Mouse (Mus musculus): ENCODE measurements around the gene Fam13c. TPM values are rescaled to one million over a fixed set of nuclear protein-coding genes. Genes with fewer than 3 reads are reported as not detected.

Fam13c gene
- total and polyA plus RNA-seq, 3 experiments: 0.16 TPM; not detected in 2

DNA sequence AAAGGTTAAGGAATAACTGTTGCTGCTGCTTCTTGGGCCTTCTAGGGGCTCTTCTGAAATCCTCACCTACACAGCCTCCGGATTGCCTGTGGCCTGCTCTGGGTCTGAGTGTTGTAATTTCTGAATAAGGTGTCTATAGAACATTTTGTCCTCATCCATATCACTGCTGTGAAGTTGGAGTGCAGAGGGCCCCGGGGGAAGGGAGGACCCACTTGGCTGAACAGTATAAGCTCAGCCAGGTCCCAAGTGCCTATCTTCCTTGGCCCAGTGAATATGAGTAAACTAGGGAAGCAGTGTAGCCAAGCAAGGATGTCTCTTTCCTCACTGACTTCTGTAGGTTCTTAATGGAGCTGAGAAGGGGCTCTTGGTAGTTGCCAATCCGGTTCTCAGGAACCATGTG lies 112.2 kb downstream of the Fam13c start:
- Histone ChIP-seq H3K4me1 (ENCODE audit: insufficient read depth, low read depth, low read length) (no peaks in the 10 kb centered on the region), H3K4me3 (ENCODE audit: low read depth, low read length) (no peak overlapping the region), H3K36me3 (replicated peaks) (no peaks in the 10 kb centered on the region), H3K9me3 (replicated peaks) (peaks cover 41% of the 10 kb centered on the region), H3K27me3 (ENCODE audit: insufficient read depth, low read length) (no peaks in the 10 kb centered on the region)
- ATAC-seq (ENCODE audit: extremely low read depth, insufficient number of reproducible peaks, low FRiP score, poor library complexity, severe bottlenecking): no peak
- no peak for DNase-seq (ENCODE audit: low spot score)
- TF ChIP-seq TAL1 (conservative IDR thresholded peaks at IDR 0.05; ENCODE audit: low read depth, low read length) (no peak), CTCF (IDR thresholded peaks at IDR 0.05; ENCODE audit: low read depth, low read length) (no peak), GATA2 (IDR thresholded peaks at IDR 0.05; ENCODE audit: borderline replicate concordance, low read depth, low read length) (no peak), GATA1 (IDR thresholded peaks at IDR 0.05; ENCODE audit: borderline replicate concordance, low read length) (no peak), POLR2AphosphoS5 (IDR thresholded peaks at IDR 0.05; ENCODE audit: insufficient replicate concordance, low read depth, low read length) (no peak)

GRCm38 (mm10) chr10:70563636-70564035 lies 123.4 kb downstream of the Fam13c start:
- no peak for ATAC-seq (ENCODE audit: extremely low read depth, insufficient number of reproducible peaks, low FRiP score, poor library complexity, severe bottlenecking)

DNA sequence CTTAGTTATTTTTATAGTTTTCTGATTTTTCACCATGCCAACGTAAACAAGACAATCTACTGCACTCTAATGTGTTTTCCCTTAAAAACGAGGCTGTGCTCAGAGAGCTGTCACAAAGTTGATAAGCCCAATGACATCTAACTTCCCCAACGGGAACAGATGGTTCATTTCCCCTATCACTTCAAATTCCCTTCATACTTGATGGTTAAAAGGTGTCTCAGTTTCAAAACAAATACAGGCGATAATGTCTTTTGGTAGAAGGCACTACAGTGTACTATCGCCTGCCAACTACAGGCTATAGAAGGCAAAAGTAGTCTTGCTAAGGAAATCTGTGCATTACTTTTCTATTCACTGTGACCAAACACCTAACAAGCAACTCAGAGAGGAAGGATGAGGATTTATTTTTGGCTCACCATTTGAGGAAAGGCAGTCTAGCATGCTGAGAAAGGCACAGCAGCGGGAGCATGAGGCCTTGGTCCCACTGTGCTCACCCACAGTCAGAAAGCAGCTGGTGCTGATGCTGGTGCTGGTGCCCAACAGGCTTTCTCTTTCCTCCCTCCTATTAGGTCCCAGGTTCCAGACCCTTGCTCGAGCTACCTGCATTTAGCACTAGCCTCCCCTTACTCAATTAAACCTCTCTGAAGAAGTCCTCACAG lies 141.4 kb downstream of the Fam13c start:
- H3K4me3 ChIP-seq (ENCODE audit: low read depth, low read length): no peak overlapping the region
- H3K4me1 ChIP-seq (ENCODE audit: insufficient read depth, low read depth, low read length): no peaks in the 10 kb centered on the region
- H3K27me3 ChIP-seq (ENCODE audit: insufficient read depth, low read length): no peaks in the 10 kb centered on the region
- peaks cover 8% of the 10 kb centered on the region for H3K9me3 ChIP-seq (replicated peaks)
- H3K36me3 ChIP-seq (replicated peaks): no peaks in the 10 kb centered on the region
- no peak for DNase-seq (ENCODE audit: low spot score)
- TF ChIP-seq CTCF (IDR thresholded peaks at IDR 0.05; ENCODE audit: low read depth, low read length) (no peak), GATA2 (IDR thresholded peaks at IDR 0.05; ENCODE audit: borderline replicate concordance, low read depth, low read length) (no peak), TAL1 (conservative IDR thresholded peaks at IDR 0.05; ENCODE audit: low read depth, low read length) (no peak), POLR2AphosphoS5 (IDR thresholded peaks at IDR 0.05; ENCODE audit: insufficient replicate concordance, low read depth, low read length) (no peak), GATA1 (IDR thresholded peaks at IDR 0.05; ENCODE audit: borderline replicate concordance, low read length) (no peak)
- ATAC-seq (ENCODE audit: extremely low read depth, insufficient number of reproducible peaks, low FRiP score, poor library complexity, severe bottlenecking): no peak

More at GRCm38 (mm10) chr10:70563636-70564035, 123.4 kb downstream of the Fam13c start:
- Histone ChIP-seq H3K27me3 (ENCODE audit: insufficient read depth, low read length) (no peaks in the 10 kb centered on the region), H3K36me3 (replicated peaks) (no peaks in the 10 kb centered on the region), H3K4me1 (ENCODE audit: insufficient read depth, low read depth, low read length) (no peaks in the 10 kb centered on the region), H3K4me3 (ENCODE audit: low read depth, low read length) (no peak overlapping the region), H3K9me3 (replicated peaks) (peaks cover 31% of the 10 kb centered on the region)
- DNase-seq (ENCODE audit: low spot score): no peak
- TF ChIP-seq GATA1 (IDR thresholded peaks at IDR 0.05; ENCODE audit: borderline replicate concordance, low read length) (no peak), TAL1 (conservative IDR thresholded peaks at IDR 0.05; ENCODE audit: low read depth, low read length) (no peak), GATA2 (IDR thresholded peaks at IDR 0.05; ENCODE audit: borderline replicate concordance, low read depth, low read length) (no peak), CTCF (IDR thresholded peaks at IDR 0.05; ENCODE audit: low read depth, low read length) (no peak), POLR2AphosphoS5 (IDR thresholded peaks at IDR 0.05; ENCODE audit: insufficient replicate concordance, low read depth, low read length) (no peak)

- peaks cover 7% of the 10 kb centered on the region for H3K9me3 ChIP-seq (replicated peaks)
- no peaks in the 10 kb centered on the region for H3K36me3 ChIP-seq (replicated peaks)
- H3K4me1 ChIP-seq (ENCODE audit: insufficient read depth, low read depth, low read length): no peaks in the 10 kb centered on the region
- H3K4me3 ChIP-seq (ENCODE audit: low read depth, low read length): no peak overlapping the region
- ATAC-seq (ENCODE audit: extremely low read depth, insufficient number of reproducible peaks, low FRiP score, poor library complexity, severe bottlenecking): no peak
- H3K27me3 ChIP-seq (ENCODE audit: insufficient read depth, low read length): no peaks in the 10 kb centered on the region
- TF ChIP-seq CTCF (IDR thresholded peaks at IDR 0.05; ENCODE audit: low read depth, low read length) (no peak), GATA2 (IDR thresholded peaks at IDR 0.05; ENCODE audit: borderline replicate concordance, low read depth, low read length) (no peak), GATA1 (IDR thresholded peaks at IDR 0.05; ENCODE audit: borderline replicate concordance, low read length) (no peak), POLR2AphosphoS5 (IDR thresholded peaks at IDR 0.05; ENCODE audit: insufficient replicate concordance, low read depth, low read length) (no peak), TAL1 (conservative IDR thresholded peaks at IDR 0.05; ENCODE audit: low read depth, low read length) (no peak)
- DNase-seq (ENCODE audit: low spot score): no peak
Observed at GRCm38 (mm10) chr10:70584171-70584570, 143.9 kb downstream of the Fam13c start.

GRCm38 (mm10) chr10:70586876-70587405 lies 146.7 kb downstream of the Fam13c start:
- no peak for TF ChIP-seq POLR2AphosphoS5 (IDR thresholded peaks at IDR 0.05; ENCODE audit: insufficient replicate concordance, low read depth, low read length)
- Histone ChIP-seq H3K9me3 (replicated peaks) (peaks cover 4% of the 10 kb centered on the region), H3K36me3 (replicated peaks) (no peaks in the 10 kb centered on the region), H3K27me3 (ENCODE audit: insufficient read depth, low read length) (no peaks in the 10 kb centered on the region), H3K4me1 (ENCODE audit: insufficient read depth, low read depth, low read length) (no peaks in the 10 kb centered on the region), H3K4me3 (ENCODE audit: low read depth, low read length) (no peak overlapping the region)
- no peak for DNase-seq (ENCODE audit: low spot score)
- no peak for ATAC-seq (ENCODE audit: extremely low read depth, insufficient number of reproducible peaks, low FRiP score, poor library complexity, severe bottlenecking)

GRCm38 (mm10) chr10:70594007-70594406 lies 153.7 kb downstream of the Fam13c start:
- no peak for ATAC-seq (ENCODE audit: extremely low read depth, insufficient number of reproducible peaks, low FRiP score, poor library complexity, severe bottlenecking)
- Histone ChIP-seq H3K9me3 (replicated peaks) (peaks cover 23% of the 10 kb centered on the region), H3K36me3 (replicated peaks) (no peaks in the 10 kb centered on the region), H3K27me3 (ENCODE audit: insufficient read depth, low read length) (no peaks in the 10 kb centered on the region), H3K4me3 (ENCODE audit: low read depth, low read length) (no peak overlapping the region), H3K4me1 (ENCODE audit: insufficient read depth, low read depth, low read length) (no peaks in the 10 kb centered on the region)
- no peak for TF ChIP-seq CTCF (IDR thresholded peaks at IDR 0.05; ENCODE audit: low read depth, low read length)
- no peak for TF ChIP-seq GATA2 (IDR thresholded peaks at IDR 0.05; ENCODE audit: borderline replicate concordance, low read depth, low read length)
- no peak for TF ChIP-seq TAL1 (conservative IDR thresholded peaks at IDR 0.05; ENCODE audit: low read depth, low read length)
- no peak for TF ChIP-seq POLR2AphosphoS5 (IDR thresholded peaks at IDR 0.05; ENCODE audit: insufficient replicate concordance, low read depth, low read length)
- no peak for TF ChIP-seq GATA1 (IDR thresholded peaks at IDR 0.05; ENCODE audit: borderline replicate concordance, low read length)
- no peak for DNase-seq (ENCODE audit: low spot score)

Data from G1E (cell line).